Mouse (Mus musculus) ES-CJ7 (cell line): ENCODE measurements around the gene Edc3.

Source experiments
- DNase-seq: peaks from one replicate; pipeline ENCODE4 v3.0.0; 2011; ENCODE audit warnings: low read depth, low spot score

Edc3 gene

DNA sequence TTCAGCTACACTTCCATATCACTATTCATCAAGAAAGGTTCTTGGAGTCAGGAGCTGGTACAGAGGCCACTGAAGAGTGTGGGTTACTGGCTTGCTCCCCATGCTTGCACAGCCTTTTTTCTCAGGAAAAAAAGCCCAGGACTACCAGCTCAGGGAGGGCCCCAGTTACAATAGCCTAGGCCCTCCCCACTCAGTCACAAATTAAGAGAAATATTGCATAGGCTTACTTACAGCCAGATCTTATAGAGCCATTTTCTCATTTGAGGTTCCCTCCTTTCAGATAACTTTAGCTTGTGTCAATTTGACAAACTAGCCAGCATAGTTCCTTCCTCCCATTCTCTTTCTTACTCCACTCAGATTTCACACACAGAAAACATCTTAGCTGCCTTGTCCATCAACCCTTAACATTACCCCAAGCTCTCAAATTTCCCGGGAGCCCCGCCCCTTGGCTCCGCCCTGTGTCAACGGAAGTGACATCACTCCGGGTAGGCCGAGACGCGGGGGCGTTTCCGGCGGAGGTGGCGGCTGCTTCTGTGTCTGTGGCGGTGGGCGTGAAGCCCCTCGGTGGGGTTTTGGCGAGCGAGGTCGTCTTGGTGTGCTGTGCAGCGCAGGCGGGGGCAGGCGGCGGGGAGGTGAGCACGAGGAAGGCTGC, at the start of gene Edc3:
Edc3 (plus strand) TSS at position 473 of the 652 bp plus-strand sequence.
- DNase-seq = peak; percentile 86

- DNase-seq = peak; percentile 51
Measured at GRCm38 (mm10) chr9:57658970-57659369, 49.4 kb upstream of the Edc3 start.

GRCm38 (mm10) chr9:57659774-57660173, 48.6 kb upstream of the Edc3 start:
- peak; percentile 89 for DNase-seq

GRCm38 (mm10) chr9:57660501-57660900, 47.8 kb upstream of the Edc3 start:
- no peak for DNase-seq

GRCm38 (mm10) chr9:57661552-57661951, 46.8 kb upstream of the Edc3 start:
- no peak for DNase-seq

GRCm38 (mm10) chr9:57664616-57665015, 43.7 kb upstream of the Edc3 start:
- DNase-seq = no peak

GRCm38 (mm10) chr9:57666536-57666935, 41.8 kb upstream of the Edc3 start:
- no peak for DNase-seq

GRCm38 (mm10) chr9:57667136-57667535, 41.2 kb upstream of the Edc3 start:
- no peak for DNase-seq

DNA sequence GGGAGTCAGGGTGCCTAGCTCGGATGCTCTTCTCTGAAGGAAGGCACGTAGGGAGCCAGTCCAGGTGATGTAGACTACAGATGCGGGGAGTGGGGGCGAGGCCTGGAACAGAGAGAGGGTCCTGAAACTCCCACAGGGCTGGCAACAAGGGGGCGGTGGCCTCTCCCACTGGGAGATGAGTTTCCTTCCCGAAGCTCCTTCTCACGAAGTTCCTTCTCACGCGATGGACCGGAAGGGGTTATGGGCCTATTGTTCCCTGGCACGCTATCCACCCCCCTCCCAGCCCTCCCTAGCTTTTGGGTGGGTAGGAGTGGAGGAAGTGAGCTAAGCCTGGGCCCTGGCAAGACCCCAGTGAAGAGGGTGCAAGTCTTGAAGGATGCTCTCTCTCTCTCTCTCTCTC, 40.5 kb upstream of the Edc3 start:
- no peak for DNase-seq

GRCm38 (mm10) chr9:57668277-57668676, 40.1 kb upstream of the Edc3 start:
- DNase-seq = no peak

DNA sequence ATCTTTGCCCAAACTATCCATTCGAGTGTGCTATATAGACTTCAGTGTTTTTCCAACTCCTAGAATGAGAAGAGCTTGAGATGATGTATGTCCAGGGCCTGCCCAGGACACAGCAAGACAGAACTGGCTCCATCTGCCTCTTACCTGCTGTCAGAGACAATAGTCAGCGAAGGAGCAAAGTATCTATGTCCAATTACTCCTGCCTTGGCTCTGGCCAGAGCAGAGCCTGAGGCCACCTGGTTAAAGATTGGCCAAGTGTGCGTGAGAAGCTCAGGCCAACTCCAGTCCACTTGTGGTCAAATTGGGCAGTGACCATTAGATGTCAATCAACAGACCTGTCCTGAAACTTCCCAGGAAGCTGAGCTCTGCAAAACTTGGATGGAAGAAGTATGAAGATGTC, 38.8 kb upstream of the Edc3 start:
- DNase-seq = no peak

DNA sequence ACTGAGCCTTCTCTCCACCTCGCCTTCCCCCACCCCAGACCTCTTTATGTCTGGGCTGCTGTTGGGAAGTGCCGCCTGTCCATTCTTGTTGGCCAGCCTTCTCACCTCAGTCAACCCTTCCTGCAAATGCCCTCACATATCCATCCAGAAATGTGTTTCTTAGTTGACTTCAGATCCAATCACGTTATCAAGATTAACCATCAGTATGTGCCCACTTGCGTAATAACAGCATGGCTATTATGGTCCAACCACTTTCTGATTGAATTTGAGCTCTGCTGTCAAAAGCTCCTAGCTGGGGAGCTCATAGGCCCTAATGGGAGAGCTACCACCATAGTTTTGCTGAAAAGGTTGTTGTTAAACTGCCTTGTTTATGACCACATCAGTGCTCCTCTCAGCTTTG, 37.3 kb upstream of the Edc3 start:
- DNase-seq = no peak

GRCm38 (mm10) chr9:57671500-57671899, 36.8 kb upstream of the Edc3 start:
- no peak for DNase-seq

DNA sequence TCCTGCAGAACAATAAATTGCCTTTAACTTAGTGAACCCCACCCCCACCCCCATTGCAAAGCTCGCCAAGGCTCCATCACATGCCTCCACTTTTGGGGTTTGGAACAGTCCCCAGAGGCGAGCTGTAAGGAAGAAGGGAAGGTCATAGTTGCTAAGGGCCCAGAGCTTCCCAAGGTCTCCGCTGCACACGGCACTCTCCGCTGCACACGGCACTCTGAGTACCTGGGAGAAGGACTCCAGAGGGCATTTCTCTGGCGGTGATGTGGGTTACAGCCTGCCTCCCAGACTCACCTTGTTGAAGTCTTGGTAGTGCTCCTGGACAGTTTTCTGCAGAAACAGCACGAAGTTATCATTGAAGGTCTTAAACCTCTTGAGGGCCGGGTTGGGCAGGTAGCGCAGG, 26.9 kb upstream of the Edc3 start:
- no peak for DNase-seq

DNA sequence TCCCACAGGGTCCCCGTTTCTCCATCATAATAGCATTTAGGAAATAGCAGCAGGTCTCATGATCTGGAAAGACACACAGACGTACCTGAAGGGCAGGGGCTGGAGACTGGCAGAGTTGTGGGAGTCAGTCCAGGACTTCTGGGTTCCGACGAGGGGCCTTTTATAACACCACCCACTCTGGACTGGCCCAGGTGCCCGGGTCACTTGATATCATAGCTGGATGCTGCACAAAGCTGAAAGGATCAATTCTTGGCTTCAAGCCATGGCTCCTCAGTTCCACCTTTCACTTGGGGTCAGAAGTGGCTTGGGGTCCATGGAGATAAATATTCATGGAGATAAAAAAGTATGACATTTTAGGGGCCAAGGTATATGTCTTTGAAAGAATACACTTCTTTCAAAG, 24.8 kb upstream of the Edc3 start, which contains the start of gene Cyp1a2:
Cyp1a2 (minus strand) TSS at position 184 of the 400 bp plus-strand sequence.
- no peak for DNase-seq

DNA sequence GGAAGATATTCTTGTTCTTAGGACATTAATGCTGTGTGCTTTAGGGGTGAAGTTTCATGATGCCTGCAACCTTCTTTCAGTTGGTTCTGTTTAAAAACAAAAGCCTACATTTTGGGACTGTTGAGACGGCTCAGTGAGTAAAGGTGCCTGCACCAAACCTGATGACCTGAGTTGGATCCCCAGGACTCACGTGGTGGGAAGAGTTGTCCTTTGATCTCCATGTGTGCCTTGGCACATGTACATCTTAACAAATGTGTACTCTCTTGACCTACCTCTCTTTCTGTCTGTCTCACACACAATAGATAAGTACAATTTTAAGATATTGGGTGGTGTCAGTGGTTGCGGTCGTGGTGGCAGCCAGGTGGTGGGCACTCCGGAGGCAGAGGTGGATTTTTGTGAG, 22.3 kb upstream of the Edc3 start:
- no peak for DNase-seq

- DNase-seq = no peak
Measured at GRCm38 (mm10) chr9:57687751-57688150, 20.6 kb upstream of the Edc3 start, which contains the start of gene Cyp1a1. Cyp1a1 (plus strand) TSS chr9:57687928.

DNA sequence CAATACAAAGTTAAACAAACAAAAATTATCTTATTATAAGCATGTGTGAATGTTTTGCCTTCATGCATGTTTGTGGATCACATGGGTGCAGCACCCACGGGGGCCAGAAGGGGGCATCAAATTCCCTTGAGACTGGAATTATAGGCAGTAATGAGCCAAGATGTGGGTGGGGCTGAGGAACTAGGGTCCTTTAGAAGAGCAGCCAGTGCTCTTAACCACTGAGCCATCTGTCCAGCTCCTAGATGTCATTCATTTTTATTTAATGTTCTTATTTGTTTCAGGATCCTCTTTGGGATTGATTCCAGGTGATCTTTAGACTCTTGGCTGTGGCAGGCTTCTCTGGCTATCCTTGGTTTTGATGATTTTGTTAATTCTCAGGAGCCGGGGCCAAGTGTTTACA, 20.2 kb upstream of the Edc3 start:
- DNase-seq = peak; percentile 52

GRCm38 (mm10) chr9:57688606-57689005, 19.7 kb upstream of the Edc3 start:
- no peak for DNase-seq

- no peak for DNase-seq
Measured at GRCm38 (mm10) chr9:57694108-57694507, 14.2 kb upstream of the Edc3 start.

DNA sequence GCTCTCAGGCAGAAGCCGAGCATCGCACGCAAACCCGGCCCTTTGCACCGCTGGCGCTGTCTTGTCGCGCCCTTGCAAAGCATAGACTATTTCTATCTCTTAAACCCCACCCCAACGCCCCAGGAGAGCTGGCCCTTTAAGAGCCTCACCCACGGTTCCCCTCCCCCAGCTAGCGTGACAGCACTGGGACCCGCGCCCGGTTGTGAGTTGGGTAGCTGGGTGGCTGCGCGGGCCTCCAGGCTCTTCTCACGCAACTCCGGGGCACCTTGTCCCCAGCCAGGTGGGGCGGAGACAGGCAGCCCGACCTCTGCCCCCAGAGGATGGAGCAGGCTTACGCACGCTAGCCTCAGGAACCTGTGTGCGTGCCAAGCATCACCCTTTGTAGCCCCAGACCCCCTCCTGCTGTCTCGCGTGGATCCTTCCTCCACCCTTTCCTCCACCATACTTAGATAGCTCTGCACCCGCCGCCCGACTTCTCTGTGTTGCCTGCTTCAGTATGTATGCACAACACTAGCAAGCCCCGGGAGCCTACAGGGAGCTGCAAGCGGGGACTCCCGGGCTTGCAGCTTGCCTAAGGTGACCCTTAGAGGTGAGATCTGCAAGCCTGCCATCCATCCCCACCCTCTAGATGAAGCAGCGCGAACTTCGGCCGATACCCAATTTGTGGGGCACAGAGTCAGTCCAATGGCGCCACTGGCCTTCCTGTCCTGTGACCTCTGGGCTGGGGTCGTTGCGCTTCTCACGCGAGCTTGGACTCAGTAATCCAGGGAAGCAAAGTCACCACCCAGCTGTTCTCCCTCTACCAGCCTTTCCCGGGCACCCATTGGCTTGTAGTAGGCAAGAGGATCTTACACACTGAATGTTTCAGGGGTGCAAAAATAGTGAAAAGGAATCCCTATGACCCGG, 11.7 kb upstream of the Edc3 start:
- DNase-seq = peak; percentile 46

- DNase-seq = peak; percentile 23
Measured at GRCm38 (mm10) chr9:57697380-57697779, 11.0 kb upstream of the Edc3 start.
